Mouse (Mus musculus) hindbrain, embryonic 14.5 days (tissue): ENCODE measurements at regions not wholly inside any gene's neighbourhood (a gene's known extent, or its start where the extent isn't known, plus 50 kb on each side); places are given as distances from the start of the nearest gene placed in this dataset.

ENCODE experiments used
- ATAC-seq: fragments of 200-750 bp; cut with Nextera tagmentation; 2 replicates; pipeline ENCODE4 v1.8.0; 2017; ENCODE audit warnings: moderate number of reproducible peaks, mild to moderate bottlenecking, moderate TSS enrichment, moderate library complexity; ENCODE audit not compliant: low FRiP score
- DNase-seq: peaks from one replicate; pipeline ENCODE4 v3.0.0-alpha.2; 2015; ENCODE audit warnings: low spot score
- H3K27ac ChIP-seq: fragments of 300-500 bp; sonication (generic); 2 replicates; pipeline ENCODE4 v1.5.1; 2014; ENCODE audit warnings: mild to moderate bottlenecking, moderate library complexity
- H3K27me3 ChIP-seq: fragments of 300-500 bp; sonication (generic); 2 replicates; pipeline ENCODE4 v1.6.1; 2014; ENCODE audit warnings: mild to moderate bottlenecking, low read length, mixed read lengths; ENCODE audit not compliant: control insufficient read depth, insufficient read depth
- H3K36me3 ChIP-seq: fragments of 300-500 bp; sonication (generic); replicated peaks from 2 replicates; pipeline ENCODE4 v1.6.1; 2014; ENCODE audit not compliant: control insufficient read depth, insufficient read depth
- H3K4me1 ChIP-seq: fragments of 300-500 bp; sonication (generic); replicated peaks from 2 replicates; pipeline ENCODE4 v1.6.1; 2014; ENCODE audit warnings: antibody characterized with exemption, low read length, mixed read lengths; ENCODE audit not compliant: control insufficient read depth, insufficient read depth
- H3K4me2 ChIP-seq: fragments of 300-500 bp; sonication (generic); replicated peaks from 2 replicates; pipeline ENCODE4 v1.6.1; 2014; ENCODE audit warnings: mild to moderate bottlenecking, moderate library complexity
- H3K4me3 ChIP-seq: fragments of 300-500 bp; sonication (generic); replicated peaks from 2 replicates; pipeline ENCODE4 v1.5.1; 2014; ENCODE audit warnings: mild to moderate bottlenecking, low read length
- H3K9ac ChIP-seq: fragments of 300-500 bp; sonication (generic); 2 replicates; pipeline ENCODE4 v1.6.1; 2014
- H3K9me3 ChIP-seq: fragments of 300-500 bp; sonication (generic); 2 replicates; pipeline ENCODE4 v1.6.1; 2016; ENCODE audit warnings: low read length; ENCODE audit not compliant: control insufficient read depth
- WGBS: fragments of 180-500 bp; shearing (Covaris S2); extraction: QIAGEN DNeasy Blood & Tissue Kit; methylation state at CpG from one replicate; pipeline ENCODE4 v1.1.7; 2014; 5-methylcytosine and 5-hydroxymethylcytosine counted together

DNA sequence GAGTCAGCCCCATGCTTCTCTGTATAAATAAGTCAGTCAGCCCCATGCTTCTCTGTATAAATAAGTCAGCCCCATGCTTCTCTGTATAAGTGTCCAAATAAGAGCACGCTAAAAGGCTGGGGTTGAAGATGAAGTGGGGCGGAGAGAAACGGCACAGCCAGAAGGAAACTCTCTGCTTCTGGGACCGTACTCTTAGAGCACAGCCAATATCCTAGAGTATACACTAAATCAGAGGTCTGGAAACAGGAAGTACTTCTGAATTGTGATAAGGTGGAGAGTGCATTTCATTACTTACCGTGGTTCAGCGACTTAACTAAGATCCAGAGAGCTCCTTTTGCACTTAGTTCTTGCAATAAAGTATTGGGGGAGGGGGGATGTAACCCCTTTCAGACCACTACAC lies 112.1 kb upstream of the Foxd3 start:
- H3K9ac ChIP-seq: no peak overlapping the region
- no peak overlapping the region for H3K4me2 ChIP-seq
- no peak overlapping the region for H3K4me3 ChIP-seq
- no peak overlapping the region for H3K27ac ChIP-seq
- ATAC-seq (no peak), DNase-seq (no peak)
- H3K36me3 ChIP-seq: no peaks in the 10 kb centered on the region
- 85% methylated on average over 6 of the region's 6 CpGs for WGBS
- H3K4me1 ChIP-seq: no peaks in the 10 kb centered on the region
- H3K9me3 ChIP-seq: peaks cover 5% of the 10 kb centered on the region; the same call in 1 of the 2 replicates
- H3K27me3 ChIP-seq: 0 out of 2 replicates have a peak, but pooled peaks cover 2% of the 10 kb centered on the region

DNA sequence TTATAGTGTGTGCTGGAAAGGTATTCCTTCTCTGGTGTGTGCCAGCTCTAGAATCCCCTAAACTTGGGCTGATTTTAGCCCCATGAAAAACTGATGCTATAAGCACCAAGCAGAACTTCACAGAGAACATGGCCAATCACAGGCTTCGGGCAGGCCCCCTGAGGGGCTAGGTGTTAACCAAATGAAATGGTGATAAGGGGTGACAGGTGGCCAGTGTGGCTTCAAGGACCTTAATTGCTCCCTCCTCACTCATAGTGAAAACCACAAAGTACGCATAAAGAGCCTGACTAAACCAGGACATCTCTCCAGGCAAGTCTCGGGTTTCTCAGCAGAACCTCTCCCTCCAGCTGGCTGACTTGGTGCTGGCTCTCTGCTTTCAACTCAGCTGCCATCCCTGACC lies 110.4 kb upstream of the Foxd3 start:
- H3K27ac ChIP-seq: no peak overlapping the region
- whole genome bisulfite sequencing: 65% methylated on average over 3 of the region's 3 CpGs
- H3K4me2 ChIP-seq: no peak overlapping the region
- DNase-seq (no peak), ATAC-seq (no peak)
- no peaks in the 10 kb centered on the region for H3K4me1 ChIP-seq
- no peak overlapping the region for H3K4me3 ChIP-seq
- H3K9me3 ChIP-seq: peaks cover 5% of the 10 kb centered on the region; the same call in 1 of the 2 replicates
- H3K27me3 ChIP-seq: 0 out of 2 replicates have a peak, but pooled peaks cover 2% of the 10 kb centered on the region
- H3K36me3 ChIP-seq: no peaks in the 10 kb centered on the region
- H3K9ac ChIP-seq: no peak overlapping the region

DNA sequence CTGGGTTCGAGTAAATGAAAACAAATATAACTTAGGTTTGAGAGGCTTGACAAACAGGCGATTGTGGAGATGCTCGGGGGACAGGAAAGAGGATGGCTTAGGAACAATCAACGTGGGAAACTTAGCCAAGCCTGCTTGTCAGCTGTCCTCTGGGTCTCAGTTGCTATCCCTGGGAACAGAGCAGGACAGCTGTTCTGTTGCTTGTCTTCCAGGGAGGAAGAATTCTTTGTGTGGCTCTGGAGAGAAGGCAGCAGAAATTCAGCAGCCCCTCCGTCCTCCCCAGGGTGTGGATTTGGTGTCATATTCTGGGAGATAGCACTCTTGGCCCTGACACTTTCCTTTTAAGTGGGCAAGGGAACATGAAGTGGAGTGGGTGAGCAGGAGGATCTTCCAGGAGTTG lies 98.1 kb upstream of the Foxd3 start:
- Histone ChIP-seq H3K4me1 (no peaks in the 10 kb centered on the region), H3K9me3 (no peaks in the 10 kb centered on the region), H3K27me3 (peaks cover 46% of the 10 kb centered on the region), H3K4me3 (no peak overlapping the region), H3K36me3 (no peaks in the 10 kb centered on the region), H3K4me2 (no peak overlapping the region), H3K27ac (no peak overlapping the region), H3K9ac (no peak overlapping the region)
- ATAC-seq (no peak), DNase-seq (no peak)
- WGBS: 47% methylated on average over 5 of the region's 5 CpGs

DNA sequence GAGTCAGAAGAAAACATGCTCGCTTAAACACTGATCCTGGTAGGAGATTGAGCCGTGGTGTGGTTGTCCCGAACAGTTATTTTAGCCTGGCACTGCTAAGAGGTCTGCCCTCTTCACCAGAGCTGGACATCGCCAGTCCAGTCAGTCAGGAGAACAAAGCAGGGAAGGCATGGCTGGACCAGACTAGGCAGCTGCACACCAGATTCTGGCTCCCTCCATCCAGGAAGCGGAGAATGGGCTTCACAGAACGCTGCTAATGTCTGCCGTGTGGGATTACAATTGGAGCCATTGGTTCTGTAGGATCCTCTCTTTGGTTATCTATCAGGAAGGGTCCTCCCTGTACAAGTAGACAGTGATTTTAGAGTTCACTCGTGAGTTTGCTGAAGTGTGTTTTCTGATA lies 95.5 kb upstream of the Foxd3 start:
- H3K9ac ChIP-seq: no peak overlapping the region
- H3K9me3 ChIP-seq: no peaks in the 10 kb centered on the region
- no peak for DNase-seq
- no peaks in the 10 kb centered on the region for H3K4me1 ChIP-seq
- ATAC-seq: no peak
- no peak overlapping the region for H3K4me2 ChIP-seq
- H3K36me3 ChIP-seq: no peaks in the 10 kb centered on the region
- 41% methylated on average over 8 of the region's 8 CpGs for WGBS
- peaks cover 55% of the 10 kb centered on the region for H3K27me3 ChIP-seq
- H3K27ac ChIP-seq: no peak overlapping the region
- H3K4me3 ChIP-seq: no peak overlapping the region

DNA sequence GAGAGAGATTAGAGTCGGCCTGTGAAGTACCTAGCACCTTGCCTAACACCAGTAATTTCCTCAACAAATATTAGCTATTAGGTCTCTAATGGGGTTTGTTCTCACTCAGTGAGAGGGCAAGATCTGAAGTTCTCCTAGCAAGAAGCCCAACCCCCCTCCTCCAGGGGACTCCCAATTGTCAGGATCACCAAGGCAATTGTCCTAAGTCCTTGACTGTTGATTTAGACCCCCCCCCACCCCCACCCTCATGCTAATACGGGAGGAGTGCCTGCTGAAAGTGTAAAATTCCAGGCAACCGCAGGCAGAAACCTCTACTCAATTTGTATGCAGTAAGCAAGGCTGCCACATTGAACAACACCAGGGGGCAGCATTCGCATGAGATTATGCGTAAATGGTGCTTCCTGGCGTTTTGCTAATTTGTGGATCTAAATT lies 94.6 kb upstream of the Foxd3 start:
- no peaks in the 10 kb centered on the region for H3K9me3 ChIP-seq
- H3K27ac ChIP-seq: no peak overlapping the region
- peaks cover 55% of the 10 kb centered on the region for H3K27me3 ChIP-seq
- H3K4me1 ChIP-seq: no peaks in the 10 kb centered on the region
- ATAC-seq (no peak), DNase-seq (peak; percentile 63)
- no peak overlapping the region for H3K4me2 ChIP-seq
- no peaks in the 10 kb centered on the region for H3K36me3 ChIP-seq
- H3K9ac ChIP-seq: no peak overlapping the region
- no peak overlapping the region for H3K4me3 ChIP-seq
- WGBS: 10% methylated on average over 6 of the region's 6 CpGs

DNA sequence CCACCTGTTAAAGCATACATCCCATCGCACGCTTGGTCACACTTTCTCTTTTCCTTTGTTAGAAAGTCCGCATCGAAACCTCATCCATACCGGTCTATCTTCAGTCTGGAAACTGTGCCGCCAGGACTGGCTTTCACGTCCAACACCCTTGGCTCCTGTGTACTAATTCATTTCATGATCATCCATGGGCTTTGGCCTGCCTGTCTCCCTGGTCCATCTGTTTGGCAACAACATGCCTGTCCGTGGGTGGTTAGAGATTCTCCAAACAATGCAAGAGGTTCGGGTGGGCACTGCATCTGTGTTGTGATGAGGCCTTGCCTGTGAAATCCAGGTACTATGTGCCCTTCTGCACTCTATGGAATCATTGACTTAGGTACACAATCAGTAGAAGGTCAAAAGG lies 90.7 kb upstream of the Foxd3 start:
- WGBS: 92% methylated on average over 9 of the region's 9 CpGs
- DNase-seq (no peak), ATAC-seq (no peak)

DNA sequence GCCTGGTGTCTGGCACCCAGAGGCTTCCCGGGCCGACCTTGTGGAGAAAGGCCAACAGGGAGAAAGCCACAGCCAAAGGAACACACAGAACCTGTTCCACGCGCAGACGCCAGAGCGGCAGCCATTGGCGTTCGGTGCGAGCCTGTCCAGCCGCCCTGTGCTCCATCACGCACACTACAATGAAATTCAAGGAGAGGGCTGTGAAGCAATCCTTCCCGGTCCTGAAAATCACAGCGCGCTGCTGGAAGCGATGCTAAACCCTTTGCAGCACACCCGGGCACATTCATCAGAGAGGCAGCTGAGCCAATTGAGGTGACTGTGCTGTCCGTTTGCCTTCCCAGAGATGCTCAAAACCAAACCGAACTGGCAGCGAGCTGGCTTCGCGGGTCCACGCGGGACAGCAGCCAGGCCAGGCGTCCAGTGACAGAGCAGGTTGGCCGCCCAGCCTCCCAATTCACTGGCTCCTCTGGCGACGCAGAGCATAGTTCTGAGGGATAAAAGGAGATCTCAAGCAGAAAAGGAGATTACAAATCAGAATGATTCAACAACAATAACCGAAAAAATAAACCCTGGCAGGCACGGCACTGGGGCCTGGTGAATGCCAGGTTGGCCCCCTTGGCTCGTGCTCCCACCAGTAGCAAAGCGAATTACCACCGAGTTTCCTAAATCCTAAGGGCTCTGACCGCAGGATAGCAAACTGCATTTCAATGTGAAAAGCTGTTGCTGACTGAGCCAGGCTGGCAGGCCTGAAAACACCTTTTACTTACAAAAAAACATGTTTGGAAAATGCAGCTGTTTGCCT lies 83.1 kb upstream of the Foxd3 start:
- Histone ChIP-seq H3K9me3 (no peaks in the 10 kb centered on the region), H3K9ac (peak overlapping the region; percentile 39; the same call in 1 of the 2 replicates), H3K4me2 (peak overlapping the region; percentile 52), H3K27ac (0 out of 2 replicates have a peak overlapping the region, but pooled peaks have one; percentile 33), H3K36me3 (no peaks in the 10 kb centered on the region), H3K4me1 (peaks cover 10% of the 10 kb centered on the region), H3K4me3 (peak overlapping the region; percentile 21), H3K27me3 (peaks cover 62% of the 10 kb centered on the region)
- 1% methylated on average over 33 of the region's 33 CpGs for WGBS
- DNase-seq (peak; percentile 69), ATAC-seq (peak; percentile 78)

More for the DNA sequence above, 90.7 kb upstream of the Foxd3 start:
- Histone ChIP-seq H3K9ac (no peak overlapping the region), H3K4me1 (no peaks in the 10 kb centered on the region), H3K27me3 (peaks cover 44% of the 10 kb centered on the region), H3K4me2 (no peak overlapping the region), H3K9me3 (no peaks in the 10 kb centered on the region), H3K4me3 (no peak overlapping the region), H3K27ac (no peak overlapping the region), H3K36me3 (no peaks in the 10 kb centered on the region)

DNA sequence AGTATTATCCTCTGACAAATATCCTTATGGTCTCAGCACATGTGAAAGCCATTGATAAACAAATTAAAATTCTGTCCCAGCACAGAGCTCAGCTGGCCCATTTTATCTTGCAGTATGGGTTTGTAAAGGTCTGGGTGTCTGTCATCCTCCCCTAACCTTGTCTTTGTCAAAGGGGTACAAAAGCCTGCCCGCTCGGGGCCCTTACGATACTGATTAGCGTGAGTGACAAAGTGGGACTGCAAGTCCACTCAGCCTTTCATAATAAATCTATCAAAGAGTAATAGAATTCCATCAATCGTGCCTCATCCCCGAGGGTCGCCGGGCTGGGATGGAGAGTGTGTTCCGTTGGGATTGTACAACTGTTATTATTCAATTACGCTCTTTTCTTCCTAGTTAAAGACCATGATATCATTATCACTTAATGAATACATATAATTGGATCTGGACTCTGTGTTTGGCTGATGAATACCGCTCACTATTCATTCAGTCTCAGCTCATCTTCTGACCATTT lies 82.0 kb upstream of the Foxd3 start:
- Histone ChIP-seq H3K9ac (no peak overlapping the region), H3K4me2 (0 out of 2 replicates have a peak overlapping the region, but pooled peaks have one; percentile 6), H3K27me3 (peaks cover 65% of the 10 kb centered on the region), H3K36me3 (no peaks in the 10 kb centered on the region), H3K4me3 (no peak overlapping the region), H3K27ac (no peak overlapping the region), H3K4me1 (peaks cover 10% of the 10 kb centered on the region), H3K9me3 (no peaks in the 10 kb centered on the region)
- DNase-seq (peak; percentile 32), ATAC-seq (peak; percentile 62; the same call in 1 of the 2 replicates)
- WGBS: 11% methylated on average over 11 of the region's 11 CpGs

DNA sequence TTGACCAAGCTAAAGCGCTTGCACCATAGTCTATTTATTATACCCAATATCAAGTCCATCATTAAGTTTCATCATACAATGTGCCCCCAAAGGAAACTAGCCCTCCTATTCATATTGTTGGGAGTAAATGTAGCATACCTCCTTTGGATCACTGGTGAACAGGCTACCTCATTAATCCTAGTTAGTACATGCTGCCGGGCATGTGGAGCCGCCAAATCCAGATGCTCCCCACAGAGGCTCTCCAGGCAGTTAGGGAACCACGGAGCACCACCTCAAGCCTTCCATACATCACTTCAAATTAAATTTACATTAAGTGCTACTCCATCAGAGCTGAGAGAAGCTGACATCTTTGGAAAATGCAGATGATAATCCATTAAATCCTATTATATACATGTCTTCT lies 81.1 kb upstream of the Foxd3 start:
- H3K27me3 ChIP-seq: peaks cover 62% of the 10 kb centered on the region
- DNase-seq (no peak), ATAC-seq (no peak)
- H3K36me3 ChIP-seq: no peaks in the 10 kb centered on the region
- H3K27ac ChIP-seq: no peak overlapping the region
- no peaks in the 10 kb centered on the region for H3K9me3 ChIP-seq
- WGBS: 20% methylated on average over 4 of the region's 4 CpGs
- peaks cover 10% of the 10 kb centered on the region for H3K4me1 ChIP-seq
- no peak overlapping the region for H3K4me2 ChIP-seq
- H3K9ac ChIP-seq: no peak overlapping the region
- H3K4me3 ChIP-seq: no peak overlapping the region
